Mouse (Mus musculus): ENCODE data around the gene Tcf12. TPM values are rescaled to one million over a fixed set of nuclear protein-coding genes. Genes with fewer than 3 reads are reported as not detected.

The Tcf12 gene
- total and polyA plus RNA-seq, 2 experiments from 2014 or later = 32.4 to 71.5 TPM

DNA sequence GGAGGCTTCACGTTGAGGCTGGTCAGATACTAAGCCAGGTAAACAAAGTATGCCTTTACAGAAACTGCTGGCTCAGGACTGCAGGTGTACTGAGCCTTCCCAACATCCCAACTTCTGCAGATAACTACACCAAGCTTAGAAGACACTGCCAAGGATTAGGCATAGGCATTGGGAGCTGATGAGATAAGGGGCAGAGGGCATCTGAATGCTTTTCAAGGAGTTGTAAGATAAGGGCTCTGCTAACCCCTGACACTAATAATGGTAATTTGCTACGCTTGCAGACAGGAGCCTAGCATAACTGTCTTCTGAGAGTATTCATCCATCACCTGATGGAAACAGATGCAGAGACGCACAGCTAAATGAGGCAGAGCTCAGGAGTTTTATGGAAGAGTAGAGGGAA, 257.8 kb downstream of the Tcf12 start:
- Histone ChIP-seq H3K4me1 (ENCODE audit: insufficient read depth) (no peaks in the 10 kb centered on the region), H3K4me3 (ENCODE audit: low read depth, low read length) (no peak overlapping the region), H3K27ac (ENCODE audit: low read depth, low read length) (no peak overlapping the region), H3K9me3 (ENCODE audit: low read length) (no peaks in the 10 kb centered on the region), H3K27me3 (ENCODE audit: insufficient read depth, low read length) (no peaks in the 10 kb centered on the region), H3K36me3 (ENCODE audit: insufficient read depth) (peaks cover 31% of the 10 kb centered on the region), H3K9ac (no peak overlapping the region), H3K4me2 (ENCODE audit: low read depth) (no peak overlapping the region)
- no peak for TF ChIP-seq CTCF (IDR thresholded peaks at IDR 0.05; ENCODE audit: low read depth)
- WGBS = 91% methylated on average over 3 of the region's 3 CpGs
- DNase-seq (no peak), ATAC-seq (no peak)

DNA sequence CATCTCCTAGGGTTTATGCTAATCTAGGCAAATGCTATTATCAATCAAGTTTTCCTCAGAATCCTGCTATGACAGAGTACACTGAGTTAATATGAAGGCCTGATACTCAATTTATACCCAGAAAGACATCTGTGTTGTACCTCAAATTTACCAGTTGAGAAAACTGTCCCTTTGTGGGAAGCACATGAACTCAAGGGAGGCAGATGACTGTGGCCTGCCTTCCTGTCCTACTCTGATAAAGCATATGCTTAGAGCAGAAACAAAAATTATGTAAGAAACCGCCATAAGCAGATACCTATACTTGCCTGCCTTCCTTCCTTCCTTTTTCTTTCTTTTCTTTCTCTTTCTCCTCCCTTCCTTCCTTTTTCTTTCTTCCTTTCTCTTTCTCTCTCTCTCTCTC, 261.4 kb downstream of the Tcf12 start:
- DNase-seq (no peak), ATAC-seq (no peak)
- Histone ChIP-seq H3K4me1 (ENCODE audit: insufficient read depth) (no peaks in the 10 kb centered on the region), H3K4me2 (ENCODE audit: low read depth) (no peak overlapping the region), H3K27me3 (ENCODE audit: insufficient read depth, low read length) (no peaks in the 10 kb centered on the region), H3K9ac (no peak overlapping the region), H3K36me3 (ENCODE audit: insufficient read depth) (peaks cover 40% of the 10 kb centered on the region), H3K4me3 (ENCODE audit: low read depth, low read length) (no peak overlapping the region), H3K9me3 (ENCODE audit: low read length) (no peaks in the 10 kb centered on the region), H3K27ac (ENCODE audit: low read depth, low read length) (no peak overlapping the region)
- no peak for TF ChIP-seq CTCF (IDR thresholded peaks at IDR 0.05; ENCODE audit: low read depth)
- WGBS = 94% methylated on average over 1 of the region's 1 CpGs

GRCm38 (mm10) chr9:71848392-71848791, 263.3 kb downstream of the Tcf12 start:
- peaks cover 34% of the 10 kb centered on the region for H3K36me3 ChIP-seq (ENCODE audit: insufficient read depth)
- no peak for TF ChIP-seq CTCF (IDR thresholded peaks at IDR 0.05; ENCODE audit: low read depth)
- no peak overlapping the region for H3K4me3 ChIP-seq (ENCODE audit: low read depth, low read length)
- no peak overlapping the region for H3K4me2 ChIP-seq (ENCODE audit: low read depth)
- H3K9me3 ChIP-seq (ENCODE audit: low read length) = no peaks in the 10 kb centered on the region
- ATAC-seq (no peak), DNase-seq (no peak)
- 98% methylated on average over 3 of the region's 3 CpGs for WGBS
- no peaks in the 10 kb centered on the region for H3K4me1 ChIP-seq (ENCODE audit: insufficient read depth)
- H3K9ac ChIP-seq = no peak overlapping the region
- H3K27me3 ChIP-seq (ENCODE audit: insufficient read depth, low read length) = no peaks in the 10 kb centered on the region
- no peak overlapping the region for H3K27ac ChIP-seq (ENCODE audit: low read depth, low read length)

DNA sequence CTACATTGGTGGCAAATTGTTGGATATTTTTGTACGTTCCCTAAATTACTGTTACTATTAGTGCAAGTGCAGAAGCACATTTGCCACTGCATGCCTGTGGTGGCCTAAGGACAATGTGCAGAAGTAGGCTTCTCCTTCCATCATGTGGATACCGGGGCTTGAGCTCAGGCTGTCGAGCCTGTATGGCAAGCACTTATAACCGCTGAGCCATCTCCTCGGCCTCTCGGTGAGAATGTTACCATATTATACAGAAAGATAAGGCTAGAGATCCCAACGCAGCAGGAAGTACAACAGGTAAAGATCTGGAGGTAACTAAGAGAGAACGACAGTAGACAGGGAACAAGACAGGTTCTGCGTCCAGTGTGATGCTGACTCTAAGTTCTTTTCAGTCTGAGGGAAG, 263.8 kb downstream of the Tcf12 start:
- Histone ChIP-seq H3K9me3 (ENCODE audit: low read length) (no peaks in the 10 kb centered on the region), H3K4me2 (ENCODE audit: low read depth) (no peak overlapping the region), H3K4me1 (ENCODE audit: insufficient read depth) (no peaks in the 10 kb centered on the region), H3K4me3 (ENCODE audit: low read depth, low read length) (no peak overlapping the region), H3K9ac (no peak overlapping the region), H3K27ac (ENCODE audit: low read depth, low read length) (no peak overlapping the region), H3K36me3 (ENCODE audit: insufficient read depth) (peaks cover 34% of the 10 kb centered on the region), H3K27me3 (ENCODE audit: insufficient read depth, low read length) (no peaks in the 10 kb centered on the region)
- ATAC-seq = no peak
- TF ChIP-seq CTCF (IDR thresholded peaks at IDR 0.05; ENCODE audit: low read depth) = no peak
- DNase-seq = no peak
- WGBS = 98% methylated on average over 9 of the region's 9 CpGs

GRCm38 (mm10) chr9:71841850-71842249, 269.8 kb downstream of the Tcf12 start:
- Histone ChIP-seq H3K27ac (ENCODE audit: low read depth, low read length) (no peak overlapping the region), H3K4me1 (ENCODE audit: insufficient read depth) (no peaks in the 10 kb centered on the region), H3K4me3 (ENCODE audit: low read depth, low read length) (no peak overlapping the region), H3K9ac (no peak overlapping the region), H3K27me3 (ENCODE audit: insufficient read depth, low read length) (no peaks in the 10 kb centered on the region), H3K4me2 (ENCODE audit: low read depth) (no peak overlapping the region), H3K36me3 (ENCODE audit: insufficient read depth) (peaks cover 25% of the 10 kb centered on the region), H3K9me3 (ENCODE audit: low read length) (no peaks in the 10 kb centered on the region)
- ATAC-seq (no peak), DNase-seq (no peak)
- WGBS = 93% methylated on average over 5 of the region's 5 CpGs
- TF ChIP-seq CTCF (IDR thresholded peaks at IDR 0.05; ENCODE audit: low read depth) = no peak

DNA sequence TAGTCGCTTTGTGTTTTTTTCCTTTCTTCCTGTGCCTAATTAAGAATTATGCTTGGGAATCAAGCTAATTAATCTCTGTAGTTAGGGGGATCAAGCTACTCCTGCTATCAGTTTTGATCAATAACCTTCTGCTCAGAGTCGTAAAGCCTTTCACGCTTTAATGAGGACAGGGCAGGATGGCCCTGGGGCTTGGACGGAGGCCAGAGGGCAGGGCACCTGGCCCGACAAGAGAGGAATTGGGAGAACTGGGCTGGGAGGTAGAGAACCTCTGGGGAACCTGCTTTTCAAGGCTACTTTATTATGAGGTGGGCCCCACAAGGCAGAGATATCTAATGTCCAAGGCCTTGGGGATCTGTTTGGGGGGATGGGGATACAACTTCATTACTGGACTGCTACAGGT, 274.3 kb downstream of the Tcf12 start:
- Histone ChIP-seq H3K4me2 (ENCODE audit: low read depth) (no peak overlapping the region), H3K36me3 (ENCODE audit: insufficient read depth) (peaks cover 8% of the 10 kb centered on the region), H3K9ac (no peak overlapping the region), H3K4me1 (ENCODE audit: insufficient read depth) (no peaks in the 10 kb centered on the region), H3K27me3 (ENCODE audit: insufficient read depth, low read length) (no peaks in the 10 kb centered on the region), H3K4me3 (ENCODE audit: low read depth, low read length) (no peak overlapping the region), H3K27ac (ENCODE audit: low read depth, low read length) (no peak overlapping the region), H3K9me3 (ENCODE audit: low read length) (no peaks in the 10 kb centered on the region)
- DNase-seq (no peak), ATAC-seq (no peak)
- 34% methylated on average over 5 of the region's 5 CpGs for WGBS
- TF ChIP-seq CTCF (IDR thresholded peaks at IDR 0.05; ENCODE audit: low read depth) = no peak

GRCm38 (mm10) chr9:71836366-71836765, 275.3 kb downstream of the Tcf12 start:
- Histone ChIP-seq H3K4me2 (ENCODE audit: low read depth) (no peak overlapping the region), H3K27me3 (ENCODE audit: insufficient read depth, low read length) (no peaks in the 10 kb centered on the region), H3K9ac (no peak overlapping the region), H3K4me1 (ENCODE audit: insufficient read depth) (no peaks in the 10 kb centered on the region), H3K27ac (ENCODE audit: low read depth, low read length) (no peak overlapping the region), H3K9me3 (ENCODE audit: low read length) (no peaks in the 10 kb centered on the region), H3K36me3 (ENCODE audit: insufficient read depth) (no peaks in the 10 kb centered on the region), H3K4me3 (ENCODE audit: low read depth, low read length) (no peak overlapping the region)
- DNase-seq (no peak), ATAC-seq (no peak)
- WGBS = 97% methylated on average over 1 of the region's 1 CpGs
- no peak for TF ChIP-seq CTCF (IDR thresholded peaks at IDR 0.05; ENCODE audit: low read depth)

Measured in forebrain, postnatal 0 days (tissue).